Mouse (Mus musculus): ENCODE data around the gene Ssbp4.

- TF ChIP-seq POLR2A (IDR thresholded peaks at IDR 0.05; ENCODE audit: low read depth, low read length) (no peak), CTCF (IDR thresholded peaks at IDR 0.05; ENCODE audit: borderline replicate concordance, insufficient read depth, low read length) (no peak)
Measured at GRCm38 (mm10) chr8:70591569-70591968, 17.1 kb downstream of the Ssbp4 start.
